Mouse (Mus musculus) forebrain, embryonic 14.5 days (tissue): Measurements from ENCODE around the gene Tmem253. TPM values are rescaled to one million over a fixed set of nuclear protein-coding genes. Genes with fewer than 3 reads are reported as not detected.
A peak's percentile ranks its signal among the peaks of the same experiment; 100 is the strongest.

Source experiments
- ATAC-seq: fragments of 200-750 bp; cut with Nextera tagmentation; 2 replicates; pipeline ENCODE4 v1.8.0; 2017; ENCODE audit warnings: mild to moderate bottlenecking, moderate library complexity
- DNase-seq: peaks from one replicate; pipeline ENCODE4 v3.0.0-alpha.2; 2015; ENCODE audit warnings: low spot score
- H3K27ac ChIP-seq: fragments of 300-500 bp; sonication (generic); 2 replicates; pipeline ENCODE4 v1.5.1; 2014; ENCODE audit warnings: low read depth, mild to moderate bottlenecking, control low read depth, low read length, moderate library complexity
- H3K27me3 ChIP-seq: fragments of 300-500 bp; sonication (generic); replicated peaks from 2 replicates; pipeline ENCODE4 v1.6.1; 2014; ENCODE audit warnings: low read length, control low read depth, mixed read lengths; ENCODE audit not compliant: control insufficient read depth, insufficient read depth
- H3K36me3 ChIP-seq: fragments of 300-500 bp; sonication (generic); 2 replicates; pipeline ENCODE4 v1.6.1; 2014; ENCODE audit warnings: low read length, control low read depth; ENCODE audit not compliant: control insufficient read depth, insufficient read depth
- H3K4me1 ChIP-seq: fragments of 300-500 bp; sonication (generic); 2 replicates; pipeline ENCODE4 v1.6.1; 2014; ENCODE audit warnings: antibody characterized with exemption, low read length, control low read depth; ENCODE audit not compliant: control insufficient read depth, insufficient read depth
- H3K4me2 ChIP-seq: fragments of 300-500 bp; sonication (generic); 2 replicates; pipeline ENCODE4 v1.6.1; 2014; ENCODE audit warnings: mild to moderate bottlenecking, control low read depth, low read length
- H3K4me3 ChIP-seq: fragments of 300-500 bp; sonication (generic); 2 replicates; pipeline ENCODE4 v1.5.1; 2014; ENCODE audit warnings: low read depth, low read length, control low read depth
- H3K9ac ChIP-seq: fragments of 300-500 bp; sonication (generic); 2 replicates; pipeline ENCODE4 v1.6.1; 2014; ENCODE audit warnings: mild to moderate bottlenecking, low read length, control low read depth, moderate library complexity
- H3K9me3 ChIP-seq: fragments of 300-500 bp; sonication (generic); replicated peaks from 2 replicates; pipeline ENCODE4 v1.6.1; 2016; ENCODE audit warnings: low read length, control low read depth, mixed read lengths; ENCODE audit not compliant: control insufficient read depth
- WGBS: fragments of 180-500 bp; shearing (Covaris S2); extraction: QIAGEN DNeasy Blood & Tissue Kit; methylation state at CpG from one replicate; pipeline ENCODE4 v1.1.7; 2014; 5-methylcytosine and 5-hydroxymethylcytosine counted together
- polyA plus RNA-seq: library from polyadenylated mRNA; unstranded; fragments of >200 nt; fragmentation: Nextera tagmentation; extraction: Ambion mirVana; gene quantifications from 2 replicates; pipeline ENCODE4 v1.2.1, GENCODE M21; 2014

The Tmem253 gene
- polyA plus RNA-seq, 1 experiment from 2014 or later, result 0.46 TPM

GRCm38 (mm10) chr14:52010446-52011111, 4.9 kb upstream of the Tmem253 start:
- Histone ChIP-seq H3K9ac (peak overlapping the region; percentile 51), H3K9me3 (no peaks in the 10 kb centered on the region), H3K4me3 (peak overlapping the region; percentile 28), H3K27ac (peak overlapping the region; percentile 99), H3K27me3 (no peaks in the 10 kb centered on the region), H3K4me2 (peak overlapping the region; percentile 63), H3K36me3 (peaks cover 37% of the 10 kb centered on the region), H3K4me1 (peaks cover 41% of the 10 kb centered on the region)
- ATAC-seq (peak; percentile 76), DNase-seq (peak; percentile 97)
- 2% methylated on average over 9 of the region's 9 CpGs for WGBS

- Histone ChIP-seq H3K27ac (peak overlapping the region; percentile 99), H3K36me3 (peaks cover 26% of the 10 kb centered on the region), H3K4me2 (peak overlapping the region; percentile 63), H3K27me3 (no peaks in the 10 kb centered on the region), H3K9me3 (no peaks in the 10 kb centered on the region), H3K4me1 (peaks cover 48% of the 10 kb centered on the region), H3K4me3 (0 out of 2 replicates have a peak overlapping the region, but pooled peaks have one; percentile 2), H3K9ac (no peak overlapping the region; the same call in 1 of the 2 replicates)
- ATAC-seq (no peak), DNase-seq (no peak)
- 22% methylated on average over 1 of the region's 1 CpGs for WGBS
Measured at GRCm38 (mm10) chr14:52011683-52012082, 3.8 kb upstream of the Tmem253 start.

- H3K9me3 ChIP-seq, result no peaks in the 10 kb centered on the region
- H3K9ac ChIP-seq, result peak overlapping the region; percentile 96
- H3K27me3 ChIP-seq, result no peaks in the 10 kb centered on the region
- 37% methylated on average over 4 of the region's 4 CpGs for WGBS
- no peak for ATAC-seq
- H3K36me3 ChIP-seq, result peaks cover 22% of the 10 kb centered on the region
- peak overlapping the region; percentile 63 for H3K4me2 ChIP-seq
- H3K27ac ChIP-seq, result peak overlapping the region; percentile 99
- DNase-seq, result peak; percentile 76
- H3K4me1 ChIP-seq, result peaks cover 50% of the 10 kb centered on the region
- peak overlapping the region; percentile 64 for H3K4me3 ChIP-seq
Measured at GRCm38 (mm10) chr14:52012085-52012484, 3.4 kb upstream of the Tmem253 start.

GRCm38 (mm10) chr14:52012553-52012952, 2.9 kb upstream of the Tmem253 start:
- Histone ChIP-seq H3K4me2 (peak overlapping the region; percentile 63), H3K4me1 (peaks cover 50% of the 10 kb centered on the region), H3K9ac (peak overlapping the region; percentile 96), H3K9me3 (no peaks in the 10 kb centered on the region), H3K27me3 (no peaks in the 10 kb centered on the region), H3K36me3 (peaks cover 17% of the 10 kb centered on the region), H3K27ac (peak overlapping the region; percentile 99), H3K4me3 (peak overlapping the region; percentile 64)
- ATAC-seq, result no peak
- WGBS, result 31% methylated on average over 5 of the region's 5 CpGs
- no peak for DNase-seq

- Histone ChIP-seq H3K9me3 (no peaks in the 10 kb centered on the region), H3K9ac (peak overlapping the region; percentile 96), H3K27me3 (no peaks in the 10 kb centered on the region), H3K4me1 (peaks cover 50% of the 10 kb centered on the region), H3K27ac (peak overlapping the region; percentile 99), H3K36me3 (peaks cover 16% of the 10 kb centered on the region), H3K4me3 (peak overlapping the region; percentile 64), H3K4me2 (peak overlapping the region; percentile 63)
- ATAC-seq, result no peak
- 4% methylated on average over 8 of the region's 8 CpGs for WGBS
- DNase-seq, result no peak
Measured at GRCm38 (mm10) chr14:52013021-52013610, 2.3 kb upstream of the Tmem253 start.

GRCm38 (mm10) chr14:52013771-52014219, 1.7 kb upstream of the Tmem253 start:
- peak overlapping the region; percentile 96 for H3K9ac ChIP-seq
- no peaks in the 10 kb centered on the region for H3K9me3 ChIP-seq
- H3K4me2 ChIP-seq, result peak overlapping the region; percentile 63
- peak; percentile 62 for DNase-seq
- H3K27me3 ChIP-seq, result no peaks in the 10 kb centered on the region
- 0% methylated on average over 22 of the region's 24 CpGs for WGBS
- ATAC-seq, result peak; percentile 1; the same call in 1 of the 2 replicates
- peaks cover 51% of the 10 kb centered on the region for H3K4me1 ChIP-seq
- H3K4me3 ChIP-seq, result peak overlapping the region; percentile 64
- H3K36me3 ChIP-seq, result peaks cover 9% of the 10 kb centered on the region; the same call in 1 of the 2 replicates
- peak overlapping the region; percentile 99 for H3K27ac ChIP-seq

GRCm38 (mm10) chr14:52014271-52014760, 1.1 kb upstream of the Tmem253 start:
- DNase-seq, result peak; percentile 45

GRCm38 (mm10) chr14:52014761-52015311, 622 bp upstream of the Tmem253 start:
- Histone ChIP-seq H3K4me2 (peak overlapping the region; percentile 63), H3K4me1 (peaks cover 45% of the 10 kb centered on the region), H3K4me3 (peak overlapping the region; percentile 64), H3K27me3 (no peaks in the 10 kb centered on the region), H3K36me3 (no peaks in the 10 kb centered on the region), H3K9ac (peak overlapping the region; percentile 96), H3K9me3 (no peaks in the 10 kb centered on the region), H3K27ac (peak overlapping the region; percentile 99)
- peak; percentile 80 for DNase-seq
- under 1% methylated on average over 20 of the region's 28 CpGs for WGBS
- ATAC-seq, result peak; percentile 22

More at GRCm38 (mm10) chr14:52014271-52014760, 1.1 kb upstream of the Tmem253 start:
- Histone ChIP-seq H3K27me3 (no peaks in the 10 kb centered on the region), H3K36me3 (peaks cover 4% of the 10 kb centered on the region; the same call in 1 of the 2 replicates), H3K4me2 (peak overlapping the region; percentile 63), H3K4me1 (peaks cover 50% of the 10 kb centered on the region), H3K27ac (peak overlapping the region; percentile 99), H3K9ac (peak overlapping the region; percentile 96), H3K4me3 (peak overlapping the region; percentile 64), H3K9me3 (no peaks in the 10 kb centered on the region)
- ATAC-seq, result no peak; the same call in 1 of the 2 replicates
- WGBS, result no CpG with 5 or more reads among the region's 80 CpGs
